Mouse (Mus musculus): ENCODE measurements around the gene 1810013L24Rik. TPM values are rescaled to one million over a fixed set of nuclear protein-coding genes. Genes with fewer than 3 reads are reported as not detected.
A peak's percentile ranks its signal among the peaks of the same experiment; 100 is the strongest.

Gene 1810013L24Rik
- polyA plus RNA-seq, 1 experiment: 20.1 TPM

- no peaks in the 10 kb centered on the region for H3K27me3 ChIP-seq (ENCODE audit: control insufficient read depth, insufficient read depth, insufficient read length)
- H3K4me3 ChIP-seq (ENCODE audit: insufficient read depth, poor library complexity, severe bottlenecking): no peak overlapping the region
- TF ChIP-seq MYOG (IDR thresholded peaks at IDR 0.05; ENCODE audit: control insufficient read depth, extremely low read depth, insufficient read length): no peak
- TF ChIP-seq FOSL1 (IDR thresholded peaks at IDR 0.05; ENCODE audit: insufficient read depth, low read length, poor library complexity, severe bottlenecking): no peak
- no peak for TF ChIP-seq MAX (IDR thresholded peaks at IDR 0.05)
- TF ChIP-seq MYOD1 (IDR thresholded peaks at IDR 0.05; ENCODE audit: control insufficient read depth, insufficient read length, low read depth): no peak
- TF ChIP-seq USF1 (IDR thresholded peaks at IDR 0.05; ENCODE audit: low read depth): no peak
- TF ChIP-seq CEBPB (IDR thresholded peaks at IDR 0.05; ENCODE audit: low read depth): no peak
- no peak for TF ChIP-seq CTCF (IDR thresholded peaks at IDR 0.05; ENCODE audit: control insufficient read depth, insufficient read depth, insufficient read length)
- peaks cover 78% of the 10 kb centered on the region for H3K36me3 ChIP-seq (ENCODE audit: control insufficient read depth, insufficient read depth)
- H3K79me3 ChIP-seq (ENCODE audit: low read depth): peaks cover 88% of the 10 kb centered on the region
- H3K79me2 ChIP-seq (ENCODE audit: control insufficient read depth, insufficient read depth): peaks cover 96% of the 10 kb centered on the region
- no peak overlapping the region for H3ac ChIP-seq (ENCODE audit: control insufficient read depth, insufficient read length, low read depth)
Observed at GRCm38 (mm10) chr16:8848309-8849068, 18.6 kb downstream of the 1810013L24Rik start.

GRCm38 (mm10) chr16:8849929-8850328, 20.0 kb downstream of the 1810013L24Rik start:
- Histone ChIP-seq H3ac (ENCODE audit: control insufficient read depth, insufficient read length, low read depth) (no peak overlapping the region), H3K27me3 (ENCODE audit: control insufficient read depth, insufficient read depth, insufficient read length) (no peaks in the 10 kb centered on the region), H3K79me3 (ENCODE audit: low read depth) (peaks cover 88% of the 10 kb centered on the region), H3K36me3 (ENCODE audit: control insufficient read depth, insufficient read depth) (peaks cover 78% of the 10 kb centered on the region), H3K79me2 (ENCODE audit: control insufficient read depth, insufficient read depth) (peaks cover 96% of the 10 kb centered on the region), H3K4me3 (ENCODE audit: insufficient read depth, poor library complexity, severe bottlenecking) (no peak overlapping the region)
- TF ChIP-seq USF1 (IDR thresholded peaks at IDR 0.05; ENCODE audit: low read depth) (peak; percentile 95), FOSL1 (IDR thresholded peaks at IDR 0.05; ENCODE audit: insufficient read depth, low read length, poor library complexity, severe bottlenecking) (peak; percentile 55), MYOD1 (IDR thresholded peaks at IDR 0.05; ENCODE audit: control insufficient read depth, insufficient read length, low read depth) (no peak), MYOG (IDR thresholded peaks at IDR 0.05; ENCODE audit: control insufficient read depth, extremely low read depth, insufficient read length) (no peak)

GRCm38 (mm10) chr16:8855143-8855542, 25.2 kb downstream of the 1810013L24Rik start:
- Histone ChIP-seq H3K79me3 (ENCODE audit: low read depth) (peaks cover 90% of the 10 kb centered on the region), H3K36me3 (ENCODE audit: control insufficient read depth, insufficient read depth) (peaks cover 97% of the 10 kb centered on the region)
- TF ChIP-seq MYOG (IDR thresholded peaks at IDR 0.05; ENCODE audit: control insufficient read depth, extremely low read depth, insufficient read length) (no peak), MAX (IDR thresholded peaks at IDR 0.05) (no peak), USF1 (IDR thresholded peaks at IDR 0.05; ENCODE audit: low read depth) (no peak), CEBPB (IDR thresholded peaks at IDR 0.05; ENCODE audit: low read depth) (no peak)

GRCm38 (mm10) chr16:8856820-8857219, 26.9 kb downstream of the 1810013L24Rik start:
- TF ChIP-seq CTCF (IDR thresholded peaks at IDR 0.05; ENCODE audit: control insufficient read depth, insufficient read depth, insufficient read length) (no peak), USF1 (IDR thresholded peaks at IDR 0.05; ENCODE audit: low read depth) (no peak), FOSL1 (IDR thresholded peaks at IDR 0.05; ENCODE audit: insufficient read depth, low read length, poor library complexity, severe bottlenecking) (no peak), MAX (IDR thresholded peaks at IDR 0.05) (no peak), MYOG (IDR thresholded peaks at IDR 0.05; ENCODE audit: control insufficient read depth, extremely low read depth, insufficient read length) (no peak), MYOD1 (IDR thresholded peaks at IDR 0.05; ENCODE audit: control insufficient read depth, insufficient read length, low read depth) (no peak)
- no peaks in the 10 kb centered on the region for H3K27me3 ChIP-seq (ENCODE audit: control insufficient read depth, insufficient read depth, insufficient read length)
- no peak overlapping the region for H3K4me3 ChIP-seq (ENCODE audit: insufficient read depth, poor library complexity, severe bottlenecking)
- no peak overlapping the region for H3ac ChIP-seq (ENCODE audit: control insufficient read depth, insufficient read length, low read depth)
- H3K36me3 ChIP-seq (ENCODE audit: control insufficient read depth, insufficient read depth): peaks cover 96% of the 10 kb centered on the region
- H3K79me2 ChIP-seq (ENCODE audit: control insufficient read depth, insufficient read depth): peaks cover 97% of the 10 kb centered on the region
- H3K79me3 ChIP-seq (ENCODE audit: low read depth): peaks cover 81% of the 10 kb centered on the region

More at GRCm38 (mm10) chr16:8855143-8855542, 25.2 kb downstream of the 1810013L24Rik start:
- peaks cover 99% of the 10 kb centered on the region for H3K79me2 ChIP-seq (ENCODE audit: control insufficient read depth, insufficient read depth)
- no peaks in the 10 kb centered on the region for H3K27me3 ChIP-seq (ENCODE audit: control insufficient read depth, insufficient read depth, insufficient read length)
- no peak overlapping the region for H3K4me3 ChIP-seq (ENCODE audit: insufficient read depth, poor library complexity, severe bottlenecking)
- H3ac ChIP-seq (ENCODE audit: control insufficient read depth, insufficient read length, low read depth): no peak overlapping the region

- TF ChIP-seq MYOG (IDR thresholded peaks at IDR 0.05; ENCODE audit: control insufficient read depth, extremely low read depth, insufficient read length): no peak
- peak; percentile 32 for TF ChIP-seq MAX (IDR thresholded peaks at IDR 0.05)
- no peak for TF ChIP-seq USF1 (IDR thresholded peaks at IDR 0.05; ENCODE audit: low read depth)
- peak; percentile 60 for TF ChIP-seq FOSL1 (IDR thresholded peaks at IDR 0.05; ENCODE audit: insufficient read depth, low read length, poor library complexity, severe bottlenecking)
- no peak for TF ChIP-seq CEBPB (IDR thresholded peaks at IDR 0.05; ENCODE audit: low read depth)
- no peak for TF ChIP-seq MYOD1 (IDR thresholded peaks at IDR 0.05; ENCODE audit: control insufficient read depth, insufficient read length, low read depth)
- TF ChIP-seq CTCF (IDR thresholded peaks at IDR 0.05; ENCODE audit: control insufficient read depth, insufficient read depth, insufficient read length): no peak
Observed at GRCm38 (mm10) chr16:8862336-8862987, 32.6 kb downstream of the 1810013L24Rik start.

More at GRCm38 (mm10) chr16:8862336-8862987, 32.6 kb downstream of the 1810013L24Rik start:
- Histone ChIP-seq H3K27me3 (ENCODE audit: control insufficient read depth, insufficient read depth, insufficient read length) (no peaks in the 10 kb centered on the region), H3K79me3 (ENCODE audit: low read depth) (peaks cover 28% of the 10 kb centered on the region), H3K4me3 (ENCODE audit: insufficient read depth, poor library complexity, severe bottlenecking) (no peak overlapping the region), H3ac (ENCODE audit: control insufficient read depth, insufficient read length, low read depth) (no peak overlapping the region), H3K79me2 (ENCODE audit: control insufficient read depth, insufficient read depth) (peaks cover 63% of the 10 kb centered on the region), H3K36me3 (ENCODE audit: control insufficient read depth, insufficient read depth) (peaks cover 62% of the 10 kb centered on the region)
